Mouse (Mus musculus): ENCODE results near the gene Taar7d. TPM values are rescaled to one million over a fixed set of nuclear protein-coding genes. Genes with fewer than 3 reads are reported as not detected.
A peak's percentile ranks its signal among the peaks of the same experiment; 100 is the strongest.
"Not testable (repeated sequence)": the region's sequence is repeated elsewhere in the genome, so short reads cannot be mapped to it uniquely, and the experiment has no call there.

Taar7d gene
- polyA plus RNA-seq, 1 experiment from 2014 or later = not detected

DNA sequence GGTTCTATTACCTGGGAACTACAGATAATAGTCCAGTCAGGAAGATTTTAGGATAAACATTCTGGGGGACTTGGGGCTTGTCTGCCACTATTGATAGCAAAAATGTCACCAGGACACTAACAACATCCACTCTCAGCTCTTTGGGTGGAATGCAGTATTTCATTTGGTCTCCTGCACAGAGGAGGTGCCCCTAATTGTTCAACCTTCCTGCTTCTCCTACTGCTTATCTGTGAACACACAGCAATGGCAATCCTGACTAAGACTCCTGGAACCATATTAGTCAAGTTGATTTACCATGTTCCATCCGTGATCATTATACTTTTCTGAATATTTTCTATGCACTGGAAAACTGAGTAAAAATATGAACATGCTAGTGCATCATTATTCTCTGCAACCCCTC is 18.9 kb upstream of the Taar7d start:
- Histone ChIP-seq H3K36me3 (ENCODE audit: control insufficient read depth, insufficient read depth, low read length) (no peaks in the 10 kb centered on the region), H3K4me3 (ENCODE audit: low read depth, low read length) (no peak overlapping the region), H3K9me3 (ENCODE audit: control insufficient read depth, low read length) (no peaks in the 10 kb centered on the region), H3K4me2 (no peak overlapping the region), H3K27ac (ENCODE audit: low read depth, low read length) (no peak overlapping the region), H3K9ac (ENCODE audit: low read depth, low read length) (no peak overlapping the region), H3K27me3 (replicated peaks; ENCODE audit: control insufficient read depth, insufficient read depth, low read length) (no peaks in the 10 kb centered on the region), H3K4me1 (replicated peaks; ENCODE audit: control insufficient read depth, insufficient read depth, low read length) (peaks cover 6% of the 10 kb centered on the region; the same call in 1 of the 2 replicates)
- ATAC-seq (replicated peaks; ENCODE audit: low FRiP score) = peak; percentile 63
- 68% methylated on average over 1 of the region's 1 CpGs for WGBS
- DNase-seq (ENCODE audit: low spot score) = no peak

DNA sequence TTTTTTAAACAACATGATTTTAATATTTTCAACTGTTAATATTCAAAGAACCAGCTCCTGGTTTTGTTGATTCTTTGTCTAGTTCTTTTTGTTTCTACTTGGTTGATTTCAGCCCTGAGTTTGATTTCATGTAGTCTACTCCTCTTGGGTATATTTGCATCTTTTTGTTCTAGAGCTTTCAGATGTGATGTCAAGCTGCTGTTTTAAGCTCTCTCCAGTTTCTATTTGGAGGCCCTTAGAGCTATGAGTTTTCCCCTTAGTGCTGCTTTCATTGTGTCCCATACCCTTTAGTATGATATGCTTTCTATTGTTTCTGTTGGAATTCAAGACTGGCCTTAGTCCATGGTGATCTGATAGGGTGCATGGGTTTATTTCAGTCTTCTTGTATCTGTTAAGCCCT is 4.3 kb downstream of the Taar7d start:
- no peak overlapping the region for H3K4me2 ChIP-seq
- no peak overlapping the region for H3K4me3 ChIP-seq (ENCODE audit: low read depth, low read length)
- H3K9me3 ChIP-seq (ENCODE audit: control insufficient read depth, low read length) = no peaks in the 10 kb centered on the region
- no peaks in the 10 kb centered on the region for H3K4me1 ChIP-seq (replicated peaks; ENCODE audit: control insufficient read depth, insufficient read depth, low read length)
- H3K36me3 ChIP-seq (ENCODE audit: control insufficient read depth, insufficient read depth, low read length) = no peaks in the 10 kb centered on the region
- DNase-seq (ENCODE audit: low spot score) (no peak), ATAC-seq (replicated peaks; ENCODE audit: low FRiP score) (no peak)
- H3K27ac ChIP-seq (ENCODE audit: low read depth, low read length) = no peak overlapping the region
- H3K9ac ChIP-seq (ENCODE audit: low read depth, low read length) = no peak overlapping the region
- H3K27me3 ChIP-seq (replicated peaks; ENCODE audit: control insufficient read depth, insufficient read depth, low read length) = no peaks in the 10 kb centered on the region

- WGBS = 93% methylated on average over 2 of the region's 2 CpGs
- peaks cover 3% of the 10 kb centered on the region; the same call in 1 of the 2 replicates for H3K4me1 ChIP-seq (replicated peaks; ENCODE audit: control insufficient read depth, insufficient read depth, low read length)
- H3K27me3 ChIP-seq (replicated peaks; ENCODE audit: control insufficient read depth, insufficient read depth, low read length) = no peaks in the 10 kb centered on the region
- H3K4me3 ChIP-seq (ENCODE audit: low read depth, low read length) = no peak within 1 kb of the TSS
- ATAC-seq (replicated peaks; ENCODE audit: low FRiP score) (no peak), DNase-seq (ENCODE audit: low spot score) (no peak)
- H3K9ac ChIP-seq (ENCODE audit: low read depth, low read length) = no peak within 1 kb of the TSS
- H3K36me3 ChIP-seq (ENCODE audit: control insufficient read depth, insufficient read depth, low read length) = no peaks in the 10 kb centered on the region
- no peak within 1 kb of the TSS for H3K4me2 ChIP-seq
- no peak within 1 kb of the TSS for H3K27ac ChIP-seq (ENCODE audit: low read depth, low read length)
- H3K9me3 ChIP-seq (ENCODE audit: control insufficient read depth, low read length) = no peaks in the 10 kb centered on the region
These were observed 10.3 kb downstream of the Taar7d start, which contains the start of gene Taar7e for GRCm38 (mm10) chr10:24037314-24037713. Gene Taar7e (plus strand): TSS chr10:24037614.

- no peaks in the 10 kb centered on the region for H3K9me3 ChIP-seq (ENCODE audit: control insufficient read depth, low read length)
- H3K9ac ChIP-seq (ENCODE audit: low read depth, low read length) = no peak overlapping the region
- H3K27ac ChIP-seq (ENCODE audit: low read depth, low read length) = no peak overlapping the region
- ATAC-seq (replicated peaks; ENCODE audit: low FRiP score) (peak; percentile 83), DNase-seq (ENCODE audit: low spot score) (no peak)
- no peaks in the 10 kb centered on the region for H3K36me3 ChIP-seq (ENCODE audit: control insufficient read depth, insufficient read depth, low read length)
- 46% methylated on average over 2 of the region's 2 CpGs for WGBS
- peaks cover 3% of the 10 kb centered on the region; the same call in 1 of the 2 replicates for H3K4me1 ChIP-seq (replicated peaks; ENCODE audit: control insufficient read depth, insufficient read depth, low read length)
- no peak overlapping the region for H3K4me2 ChIP-seq
- no peak overlapping the region for H3K4me3 ChIP-seq (ENCODE audit: low read depth, low read length)
- no peaks in the 10 kb centered on the region for H3K27me3 ChIP-seq (replicated peaks; ENCODE audit: control insufficient read depth, insufficient read depth, low read length)
These were observed 13.3 kb downstream of the Taar7d start for GRCm38 (mm10) chr10:24040120-24040869.

GRCm38 (mm10) chr10:24049210-24049609 is 22.2 kb downstream of the Taar7d start, which contains the start of gene Taar7f:
Gene Taar7f (plus strand): TSS chr10:24049510.
- ATAC-seq (replicated peaks; ENCODE audit: low FRiP score) (no peak), DNase-seq (ENCODE audit: low spot score) (no peak)
- Histone ChIP-seq H3K4me2 (no peak within 1 kb of the TSS), H3K27me3 (replicated peaks; ENCODE audit: control insufficient read depth, insufficient read depth, low read length) (no peaks in the 10 kb centered on the region), H3K9ac (ENCODE audit: low read depth, low read length) (no peak within 1 kb of the TSS), H3K27ac (ENCODE audit: low read depth, low read length) (no peak within 1 kb of the TSS), H3K9me3 (ENCODE audit: control insufficient read depth, low read length) (no peaks in the 10 kb centered on the region), H3K36me3 (ENCODE audit: control insufficient read depth, insufficient read depth, low read length) (no peaks in the 10 kb centered on the region), H3K4me1 (replicated peaks; ENCODE audit: control insufficient read depth, insufficient read depth, low read length) (no peaks in the 10 kb centered on the region), H3K4me3 (ENCODE audit: low read depth, low read length) (no peak within 1 kb of the TSS)

- no peak overlapping the region for H3K4me2 ChIP-seq
- H3K9ac ChIP-seq (ENCODE audit: low read depth, low read length) = no peak overlapping the region
- no peaks in the 10 kb centered on the region for H3K4me1 ChIP-seq (replicated peaks; ENCODE audit: control insufficient read depth, insufficient read depth, low read length)
- H3K27ac ChIP-seq (ENCODE audit: low read depth, low read length) = no peak overlapping the region
- no peaks in the 10 kb centered on the region for H3K27me3 ChIP-seq (replicated peaks; ENCODE audit: control insufficient read depth, insufficient read depth, low read length)
- H3K4me3 ChIP-seq (ENCODE audit: low read depth, low read length) = no peak overlapping the region
- no peaks in the 10 kb centered on the region for H3K9me3 ChIP-seq (ENCODE audit: control insufficient read depth, low read length)
- 48% methylated on average over 5 of the region's 5 CpGs for WGBS
- peak; percentile 82 for ATAC-seq (replicated peaks; ENCODE audit: low FRiP score)
- DNase-seq (ENCODE audit: low spot score) = no peak
- H3K36me3 ChIP-seq (ENCODE audit: control insufficient read depth, insufficient read depth, low read length) = no peaks in the 10 kb centered on the region
These were observed 25.0 kb downstream of the Taar7d start for GRCm38 (mm10) chr10:24052039-24052438.

- no peaks in the 10 kb centered on the region for H3K36me3 ChIP-seq (ENCODE audit: control insufficient read depth, insufficient read depth, low read length)
- H3K4me1 ChIP-seq (replicated peaks; ENCODE audit: control insufficient read depth, insufficient read depth, low read length) = no peaks in the 10 kb centered on the region
- WGBS = 67% methylated on average over 3 of the region's 3 CpGs
- H3K4me3 ChIP-seq (ENCODE audit: low read depth, low read length) = no peak overlapping the region
- no peak overlapping the region for H3K9ac ChIP-seq (ENCODE audit: low read depth, low read length)
- no peak for DNase-seq (ENCODE audit: low spot score)
- no peaks in the 10 kb centered on the region for H3K27me3 ChIP-seq (replicated peaks; ENCODE audit: control insufficient read depth, insufficient read depth, low read length)
- no peak overlapping the region for H3K4me2 ChIP-seq
- H3K27ac ChIP-seq (ENCODE audit: low read depth, low read length) = no peak overlapping the region
- ATAC-seq (replicated peaks; ENCODE audit: low FRiP score) = no peak
- H3K9me3 ChIP-seq (ENCODE audit: control insufficient read depth, low read length) = no peaks in the 10 kb centered on the region
These were observed 32.0 kb downstream of the Taar7d start for GRCm38 (mm10) chr10:24058986-24059385.

- H3K4me3 ChIP-seq (ENCODE audit: low read depth, low read length); H3K9ac ChIP-seq (ENCODE audit: low read depth, low read length); H3K36me3 ChIP-seq (ENCODE audit: control insufficient read depth, insufficient read depth, low read length); H3K27me3 ChIP-seq (replicated peaks; ENCODE audit: control insufficient read depth, insufficient read depth, low read length); H3K9me3 ChIP-seq (ENCODE audit: control insufficient read depth, low read length); H3K27ac ChIP-seq (ENCODE audit: low read depth, low read length); H3K4me1 ChIP-seq (replicated peaks; ENCODE audit: control insufficient read depth, insufficient read depth, low read length); H3K4me2 ChIP-seq; ATAC-seq (replicated peaks; ENCODE audit: low FRiP score); DNase-seq (ENCODE audit: low spot score): not testable (repeated sequence)
- 28% methylated on average over 2 of the region's 2 CpGs for WGBS
These were observed 47.7 kb downstream of the Taar7d start for GRCm38 (mm10) chr10:24074751-24075150.

DNA sequence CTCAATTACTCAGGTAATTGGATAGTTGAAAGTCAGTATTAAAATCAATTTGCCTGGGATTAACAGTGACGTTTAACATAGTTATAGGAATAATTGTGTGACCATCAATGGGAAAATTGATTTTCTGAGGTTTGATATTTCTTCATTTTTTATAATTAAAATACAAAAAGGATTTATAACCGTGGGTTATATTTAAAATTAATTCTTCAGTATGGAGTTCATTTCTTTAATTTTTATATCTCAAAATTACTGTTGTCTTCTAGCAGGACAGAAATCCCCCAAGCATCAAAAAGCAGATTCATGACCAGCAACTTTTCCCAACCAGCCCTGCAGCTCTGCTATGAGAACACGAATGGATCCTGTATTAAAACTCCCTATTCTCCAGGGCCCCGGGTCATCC is 49.2 kb downstream of the Taar7d start, which contains the start of gene Taar8a:
Gene Taar8a (plus strand): TSS at position 301 of the 400 bp plus-strand sequence.
- H3K27me3 ChIP-seq (replicated peaks; ENCODE audit: control insufficient read depth, insufficient read depth, low read length); ATAC-seq (replicated peaks; ENCODE audit: low FRiP score): not testable (repeated sequence)

More for the DNA sequence above, 49.2 kb downstream of the Taar7d start, which contains the start of gene Taar8a:
- not testable (repeated sequence) for H3K36me3 ChIP-seq (ENCODE audit: control insufficient read depth, insufficient read depth, low read length); H3K9ac ChIP-seq (ENCODE audit: low read depth, low read length); H3K4me2 ChIP-seq; H3K9me3 ChIP-seq (ENCODE audit: control insufficient read depth, low read length); H3K4me3 ChIP-seq (ENCODE audit: low read depth, low read length); DNase-seq (ENCODE audit: low spot score); H3K4me1 ChIP-seq (replicated peaks; ENCODE audit: control insufficient read depth, insufficient read depth, low read length); H3K27ac ChIP-seq (ENCODE audit: low read depth, low read length)
- 69% methylated on average over 2 of the region's 4 CpGs for WGBS
